Mouse (Mus musculus): ENCODE data around the gene Socs4.

- TF ChIP-seq CTCF (IDR thresholded peaks at IDR 0.05; ENCODE audit: extremely low read depth, insufficient read length, insufficient replicate concordance, low read depth, low read length), result no peak
- TF ChIP-seq POLR2A (IDR thresholded peaks at IDR 0.05; ENCODE audit: low read depth, low read length), result no peak
These were observed 28.2 kb downstream of the Socs4 start for GRCm38 (mm10) chr14:47304814-47305405.

All from small intestine, adult 2 months (tissue).